ENCODE assay signal across 9 mouse cellular contexts in the genomic region with DNA sequence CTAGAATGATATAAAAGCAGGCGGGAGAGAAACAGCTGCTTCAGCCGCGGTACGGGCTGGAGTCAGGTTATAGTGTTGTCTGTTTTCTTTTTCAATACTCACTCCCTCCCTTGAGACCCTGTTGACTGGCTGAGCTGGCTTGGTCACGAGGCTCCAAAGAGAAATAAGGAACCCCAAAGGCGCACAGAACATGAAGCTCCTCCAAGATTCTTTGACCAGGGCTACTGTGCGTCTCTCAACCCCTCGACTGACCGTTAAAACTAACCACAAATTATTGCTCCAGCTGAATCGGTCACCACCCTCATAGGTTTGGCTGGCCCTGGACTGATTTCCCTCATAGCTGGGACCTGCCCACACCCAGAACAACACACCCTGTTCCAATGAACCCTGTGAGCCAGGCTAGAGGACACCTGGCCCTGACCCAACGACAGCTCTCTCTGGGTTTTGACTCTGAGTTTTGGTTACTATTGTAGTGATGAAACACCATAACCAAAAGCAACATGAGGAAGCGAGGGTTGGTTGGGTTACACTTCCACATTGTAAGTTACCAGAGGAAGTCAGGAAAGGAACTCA. TPM values are rescaled to one million over a fixed set of nuclear protein-coding genes. Genes with fewer than 3 reads are reported as not detected.
DNase-seq lines count a peak whose midpoint lies in the region; ATAC-seq and TF ChIP-seq lines count a peak whose summit lies in the region.
"Had no signal": no experiment of that assay in that cellular context is flagged by ENCODE, and none has a peak within 500 bp of the region (broad histone marks: within the 10 kb centered on the region; RNA-seq: fewer than 3 reads in every experiment).

No protein-coding gene starts in this region.

- H3K4me3 ChIP-seq in G1E (ENCODE audit: low read depth, low read length) = peak overlapping the region; percentile 71; the same call in 1 of the 2 replicates
- H3K4me3 ChIP-seq in forebrain, embryonic 14.5 days (ENCODE audit: low read depth, low read length) = no peak overlapping the region
- H3K4me3 ChIP-seq in forebrain, postnatal 0 days (ENCODE audit: low read depth, low read length) = no peak overlapping the region

- peak; percentile 29 for ATAC-seq in G1E (ENCODE audit: extremely low read depth, insufficient number of reproducible peaks, low FRiP score, poor library complexity, severe bottlenecking)
- ATAC-seq in megakaryocyte, adult 5-6 weeks (ENCODE audit: poor library complexity, severe bottlenecking) = peak; percentile 75
- ATAC-seq in forebrain, embryonic 14.5 days = no peak
- ATAC-seq in forebrain, postnatal 0 days = no peak
- ATAC-seq: hindbrain, postnatal 0 days had no signal

- no peaks in the 10 kb centered on the region for H3K9me3 ChIP-seq in G1E (replicated peaks)
- H3K9me3 ChIP-seq in forebrain, embryonic 14.5 days (replicated peaks; ENCODE audit: control insufficient read depth, low read length) = no peaks in the 10 kb centered on the region
- H3K9me3 ChIP-seq in forebrain, postnatal 0 days (ENCODE audit: low read length) = no peaks in the 10 kb centered on the region

- WGBS in forebrain, embryonic 14.5 days = 85% methylated on average over 12 of the region's 12 CpGs
- 86% methylated on average over 12 of the region's 12 CpGs for WGBS in forebrain, postnatal 0 days

- H3K9ac ChIP-seq in forebrain, embryonic 14.5 days (ENCODE audit: low read length) = no peak overlapping the region
- no peak overlapping the region for H3K9ac ChIP-seq in forebrain, postnatal 0 days

- no peak for TF ChIP-seq CTCF in G1E (IDR thresholded peaks at IDR 0.05; ENCODE audit: low read depth, low read length)
- no peak for TF ChIP-seq CTCF in forebrain, postnatal 0 days (IDR thresholded peaks at IDR 0.05; ENCODE audit: low read depth)

- H3K27me3 ChIP-seq in G1E (ENCODE audit: insufficient read depth, low read length) = peaks cover 10% of the 10 kb centered on the region
- H3K27me3 ChIP-seq in forebrain, embryonic 14.5 days (replicated peaks; ENCODE audit: control insufficient read depth, insufficient read depth, low read length) = no peaks in the 10 kb centered on the region
- H3K27me3 ChIP-seq in forebrain, postnatal 0 days (ENCODE audit: insufficient read depth, low read length) = no peaks in the 10 kb centered on the region

- no peak overlapping the region for H3K4me2 ChIP-seq in forebrain, embryonic 14.5 days (ENCODE audit: low read length)
- H3K4me2 ChIP-seq in forebrain, postnatal 0 days (ENCODE audit: low read depth) = no peak overlapping the region

- H3K4me1 ChIP-seq in G1E (ENCODE audit: insufficient read depth, low read depth, low read length) = peaks cover 63% of the 10 kb centered on the region
- H3K4me1 ChIP-seq in forebrain, embryonic 14.5 days (ENCODE audit: control insufficient read depth, insufficient read depth, low read length) = no peaks in the 10 kb centered on the region
- no peaks in the 10 kb centered on the region for H3K4me1 ChIP-seq in forebrain, postnatal 0 days (ENCODE audit: insufficient read depth)

- H3K27ac ChIP-seq in forebrain, embryonic 14.5 days (ENCODE audit: low read depth, low read length) = no peak overlapping the region
- H3K27ac ChIP-seq in forebrain, postnatal 0 days (ENCODE audit: low read depth, low read length) = no peak overlapping the region
- H3K27ac ChIP-seq: hindbrain, postnatal 0 days had no signal

- peaks cover 29% of the 10 kb centered on the region for H3K36me3 ChIP-seq in G1E (replicated peaks)
- no peaks in the 10 kb centered on the region for H3K36me3 ChIP-seq in forebrain, embryonic 14.5 days (ENCODE audit: control insufficient read depth, insufficient read depth, low read length)
- no peaks in the 10 kb centered on the region for H3K36me3 ChIP-seq in forebrain, postnatal 0 days (ENCODE audit: insufficient read depth)

- DNase-seq in heart, adult 11 months = peak; percentile 98
- no peak for DNase-seq in heart, postnatal 14 days
- DNase-seq in G1E (ENCODE audit: low spot score) = no peak
- DNase-seq in heart, adult 9 months (ENCODE audit: low spot score in 2 of 2) = peak; percentile 43 to 56
- DNase-seq in forebrain, embryonic 14.5 days (ENCODE audit: low spot score) = no peak
- no peak for DNase-seq in urinary bladder, postnatal 14 days (ENCODE audit: low spot score)
- DNase-seq in forebrain, postnatal 0 days = no peak

- intact Hi-C loops in heart, postnatal 14 days (cut with DNase I) = no loop called here

RNA-seq across cellular contexts. Expression of a gene that starts 0.8 kb away (rescaled TPM):
- total RNA-seq in heart, postnatal 14 days (2021) = 1 to 10 TPM; 4.1 to 5.6 TPM
- total RNA-seq in G1E (2014; fragmentation: Nextera tagmentation) (45.1 and 131 TPM in 2 replicates), G1E (2017) (23.9 and 27.7 TPM in 2 replicates)
- polyA plus RNA-seq in G1E (2012) = 3.5 and 7.2 TPM in 2 replicates
- 87.1 and 142 TPM in 2 replicates for total RNA-seq in megakaryocyte, adult 5-6 weeks (2015)
- total RNA-seq in megakaryocyte, adult 5-6 weeks (2017) = 67.2 and 77.3 TPM in 2 replicates
- not detected in 2 replicates for polyA plus RNA-seq in forebrain, embryonic 14.5 days (2014; fragmentation: Nextera tagmentation; extraction: Ambion mirVana)
- total RNA-seq in forebrain, postnatal 0 days (2014; rRNA removed) = 2.6 TPM in 1 of 2 replicates, not detected in the other
- polyA plus RNA-seq in forebrain, postnatal 0 days (2015; fragmentation: Nextera tagmentation; extraction: Ambion mirVana) = not detected in 2 replicates

RNA-seq across cellular contexts. Expression of a gene that starts 30.2 kb away (rescaled TPM):
- total RNA-seq in heart, postnatal 14 days (2021) = 10 to 100 TPM; 44.7 to 51.3 TPM
- not detected in 2 replicates for total RNA-seq in G1E (2014; fragmentation: Nextera tagmentation)
- total RNA-seq in G1E (2017) = not detected in 2 replicates
- not detected in 2 replicates for polyA plus RNA-seq in G1E (2012)
- 8.8 and 9.1 TPM in 2 replicates for total RNA-seq in megakaryocyte, adult 5-6 weeks (2015)
- total RNA-seq in megakaryocyte, adult 5-6 weeks (2017) = 5.5 and 6.6 TPM in 2 replicates
- 40.3 and 45.9 TPM in 2 replicates for polyA plus RNA-seq in forebrain, embryonic 14.5 days (2014; fragmentation: Nextera tagmentation; extraction: Ambion mirVana)
- total RNA-seq in forebrain, postnatal 0 days (2014; rRNA removed) = 30.8 and 41.2 TPM in 2 replicates
- polyA plus RNA-seq in forebrain, postnatal 0 days (2015; fragmentation: Nextera tagmentation; extraction: Ambion mirVana) = 59.7 and 62.1 TPM in 2 replicates

RNA-seq across cellular contexts. Expression of a gene that starts 31.5 kb away (rescaled TPM):
- total RNA-seq in heart, postnatal 14 days (2021) = not detected
- total RNA-seq in G1E (2014; fragmentation: Nextera tagmentation) (not detected in 2 replicates), G1E (2017) (not detected in 2 replicates)
- polyA plus RNA-seq in G1E (2012) = not detected in 2 replicates
- 0.25 and 0.27 TPM in 2 replicates for total RNA-seq in megakaryocyte, adult 5-6 weeks (2015)
- not detected in 2 replicates for total RNA-seq in megakaryocyte, adult 5-6 weeks (2017)
- polyA plus RNA-seq in forebrain, embryonic 14.5 days (2014; fragmentation: Nextera tagmentation; extraction: Ambion mirVana) = 73.0 and 86.0 TPM in 2 replicates
- total RNA-seq in forebrain, postnatal 0 days (2014; rRNA removed) = 92.2 and 100 TPM in 2 replicates
- polyA plus RNA-seq in forebrain, postnatal 0 days (2015; fragmentation: Nextera tagmentation; extraction: Ambion mirVana) = 107 and 120 TPM in 2 replicates

RNA-seq across cellular contexts. Expression of a gene that starts 34.7 kb away (rescaled TPM):
- total RNA-seq in heart, postnatal 14 days (2021) = 10 to 100 TPM; 38.3 to 41.0 TPM
- total RNA-seq in G1E (2014; fragmentation: Nextera tagmentation) = 33.4 and 39.3 TPM in 2 replicates
- total RNA-seq in G1E (2017) = 41.6 and 45.2 TPM in 2 replicates
- 30.0 and 34.2 TPM in 2 replicates for polyA plus RNA-seq in G1E (2012)
- total RNA-seq in megakaryocyte, adult 5-6 weeks (2015) = 28.8 and 36.1 TPM in 2 replicates
- 19.1 and 27.0 TPM in 2 replicates for total RNA-seq in megakaryocyte, adult 5-6 weeks (2017)
- polyA plus RNA-seq in forebrain, embryonic 14.5 days (2014; fragmentation: Nextera tagmentation; extraction: Ambion mirVana) = 34.6 and 38.9 TPM in 2 replicates
- total RNA-seq in forebrain, postnatal 0 days (2014; rRNA removed) = 39.7 and 40.0 TPM in 2 replicates
- polyA plus RNA-seq in forebrain, postnatal 0 days (2015; fragmentation: Nextera tagmentation; extraction: Ambion mirVana) = 20.4 and 22.6 TPM in 2 replicates

RNA-seq across cellular contexts. Expression of a gene that starts 59.8 kb away (rescaled TPM):
- total RNA-seq in heart, postnatal 14 days (2021) = under 1 TPM in 1 of 2 experiments, not detected in 1; 0.20 TPM
- not detected in 2 replicates for total RNA-seq in G1E (2014; fragmentation: Nextera tagmentation)
- total RNA-seq in G1E (2017) = 0.22 TPM in 1 of 2 replicates, not detected in the other
- 0.03 and 0.06 TPM in 2 replicates for polyA plus RNA-seq in G1E (2012)
- 0.25 TPM in 1 of 2 replicates, not detected in the other for total RNA-seq in megakaryocyte, adult 5-6 weeks (2015)
- not detected in 2 replicates for total RNA-seq in megakaryocyte, adult 5-6 weeks (2017)
- 0.13 and 0.37 TPM in 2 replicates for polyA plus RNA-seq in forebrain, embryonic 14.5 days (2014; fragmentation: Nextera tagmentation; extraction: Ambion mirVana)
- 0.43 and 1.5 TPM in 2 replicates for total RNA-seq in forebrain, postnatal 0 days (2014; rRNA removed)
- 0.39 and 0.74 TPM in 2 replicates for polyA plus RNA-seq in forebrain, postnatal 0 days (2015; fragmentation: Nextera tagmentation; extraction: Ambion mirVana)

Comparison
In these comparisons a context has a peak if more than half of its experiments do, and no peak if none do; other contexts are left out.
1. DNase-seq: peak in heart, adult 11 months (single experiment) and heart, adult 9 months (2 of 2); none in heart, postnatal 14 days (0 of 2), G1E (single experiment), forebrain, embryonic 14.5 days (single experiment), urinary bladder, postnatal 14 days (single experiment) and forebrain, postnatal 0 days (single experiment).
2. ATAC-seq: peak in G1E (single experiment) and megakaryocyte, adult 5-6 weeks (single experiment); none in forebrain, embryonic 14.5 days (single experiment) and forebrain, postnatal 0 days (single experiment).
3. RNA of a gene that starts 30.2 kb away (total RNA-seq): 44.7 to 51.3 TPM in heart, postnatal 14 days, 30.8 to 41.2 TPM in forebrain, postnatal 0 days and 5.5 to 9.1 TPM in megakaryocyte, adult 5-6 weeks; not detected in G1E; every median in the first group is over 4 times any median in the second.
4. RNA of a gene that starts 31.5 kb away (total RNA-seq): 92.2 to 100 TPM in forebrain, postnatal 0 days; 0.25 to 0.27 TPM in megakaryocyte, adult 5-6 weeks, not detected in heart, postnatal 14 days and not detected in G1E; every median in the first group is over 10 times any median in the second.